Mouse (Mus musculus): ENCODE data around the gene Wdr63. TPM values are rescaled to one million over a fixed set of nuclear protein-coding genes. Genes with fewer than 3 reads are reported as not detected.

The Wdr63 gene
- total and polyA plus RNA-seq, 2 experiments from 2014 or later, result 1.1 to 1.3 TPM

- Histone ChIP-seq H3K27me3 (ENCODE audit: insufficient read depth, low read length) (no peaks in the 10 kb centered on the region), H3K4me3 (ENCODE audit: low read depth, low read length) (no peak overlapping the region), H3K9me3 (ENCODE audit: low read length) (no peaks in the 10 kb centered on the region), H3K27ac (ENCODE audit: low read depth, low read length) (no peak overlapping the region), H3K4me2 (ENCODE audit: low read depth, low read length, poor library complexity, severe bottlenecking) (no peak overlapping the region), H3K4me1 (ENCODE audit: insufficient read depth, low read length) (peaks cover 7% of the 10 kb centered on the region; the same call in 1 of the 2 replicates), H3K36me3 (ENCODE audit: insufficient read depth, low read length) (no peaks in the 10 kb centered on the region), H3K9ac (replicated peaks; ENCODE audit: low read length, poor library complexity, severe bottlenecking) (no peak overlapping the region)
- DNase-seq (ENCODE audit: low spot score), result no peak
- WGBS, result 93% methylated on average over 5 of the region's 5 CpGs
- no peak for TF ChIP-seq CTCF (IDR thresholded peaks at IDR 0.05)
- no peak for ATAC-seq (ENCODE audit: low FRiP score)
Observed at GRCm38 (mm10) chr3:146032976-146033375, 75.0 kb downstream of the Wdr63 start.

- H3K4me3 ChIP-seq (ENCODE audit: low read depth, low read length), result no peak overlapping the region
- DNase-seq (ENCODE audit: low spot score) (no peak), ATAC-seq (ENCODE audit: low FRiP score) (0 out of 2 replicates have a peak, but pooled peaks have one; percentile 38)
- H3K27ac ChIP-seq (ENCODE audit: low read depth, low read length), result peak overlapping the region; percentile 43; the same call in 1 of the 2 replicates
- H3K27me3 ChIP-seq (ENCODE audit: insufficient read depth, low read length), result no peaks in the 10 kb centered on the region
- H3K9ac ChIP-seq (replicated peaks; ENCODE audit: low read length, poor library complexity, severe bottlenecking), result no peak overlapping the region
- WGBS, result 22% methylated on average over 5 of the region's 5 CpGs
- no peaks in the 10 kb centered on the region for H3K36me3 ChIP-seq (ENCODE audit: insufficient read depth, low read length)
- peaks cover 7% of the 10 kb centered on the region; the same call in 1 of the 2 replicates for H3K4me1 ChIP-seq (ENCODE audit: insufficient read depth, low read length)
- no peak for TF ChIP-seq CTCF (IDR thresholded peaks at IDR 0.05)
- H3K4me2 ChIP-seq (ENCODE audit: low read depth, low read length, poor library complexity, severe bottlenecking), result no peak overlapping the region
- H3K9me3 ChIP-seq (ENCODE audit: low read length), result no peaks in the 10 kb centered on the region
Observed at GRCm38 (mm10) chr3:146030255-146030836, 77.6 kb downstream of the Wdr63 start.

GRCm38 (mm10) chr3:146029234-146029633 lies 78.7 kb downstream of the Wdr63 start:
- DNase-seq (ENCODE audit: low spot score), result no peak
- no peak overlapping the region for H3K9ac ChIP-seq (replicated peaks; ENCODE audit: low read length, poor library complexity, severe bottlenecking)
- no peak overlapping the region for H3K27ac ChIP-seq (ENCODE audit: low read depth, low read length)
- H3K4me2 ChIP-seq (ENCODE audit: low read depth, low read length, poor library complexity, severe bottlenecking), result no peak overlapping the region
- ATAC-seq (ENCODE audit: low FRiP score), result no peak
- no peaks in the 10 kb centered on the region for H3K9me3 ChIP-seq (ENCODE audit: low read length)
- no peaks in the 10 kb centered on the region for H3K27me3 ChIP-seq (ENCODE audit: insufficient read depth, low read length)
- H3K4me3 ChIP-seq (ENCODE audit: low read depth, low read length), result no peak overlapping the region
- WGBS, result 80% methylated on average over 3 of the region's 3 CpGs
- no peaks in the 10 kb centered on the region for H3K36me3 ChIP-seq (ENCODE audit: insufficient read depth, low read length)
- peaks cover 7% of the 10 kb centered on the region; the same call in 1 of the 2 replicates for H3K4me1 ChIP-seq (ENCODE audit: insufficient read depth, low read length)
- TF ChIP-seq CTCF (IDR thresholded peaks at IDR 0.05), result no peak

GRCm38 (mm10) chr3:146028406-146028805 lies 79.5 kb downstream of the Wdr63 start:
- Histone ChIP-seq H3K9ac (replicated peaks; ENCODE audit: low read length, poor library complexity, severe bottlenecking) (no peak overlapping the region), H3K4me3 (ENCODE audit: low read depth, low read length) (no peak overlapping the region), H3K36me3 (ENCODE audit: insufficient read depth, low read length) (no peaks in the 10 kb centered on the region), H3K27ac (ENCODE audit: low read depth, low read length) (no peak overlapping the region), H3K27me3 (ENCODE audit: insufficient read depth, low read length) (no peaks in the 10 kb centered on the region), H3K4me2 (ENCODE audit: low read depth, low read length, poor library complexity, severe bottlenecking) (no peak overlapping the region), H3K4me1 (ENCODE audit: insufficient read depth, low read length) (peaks cover 7% of the 10 kb centered on the region; the same call in 1 of the 2 replicates), H3K9me3 (ENCODE audit: low read length) (no peaks in the 10 kb centered on the region)
- TF ChIP-seq CTCF (IDR thresholded peaks at IDR 0.05), result no peak
- DNase-seq (ENCODE audit: low spot score) (no peak), ATAC-seq (ENCODE audit: low FRiP score) (no peak)
- WGBS, result 72% methylated on average over 2 of the region's 2 CpGs

GRCm38 (mm10) chr3:146027116-146027515 lies 80.8 kb downstream of the Wdr63 start:
- H3K9me3 ChIP-seq (ENCODE audit: low read length), result no peaks in the 10 kb centered on the region
- DNase-seq (ENCODE audit: low spot score), result no peak
- peaks cover 7% of the 10 kb centered on the region; the same call in 1 of the 2 replicates for H3K4me1 ChIP-seq (ENCODE audit: insufficient read depth, low read length)
- H3K36me3 ChIP-seq (ENCODE audit: insufficient read depth, low read length), result no peaks in the 10 kb centered on the region
- no peaks in the 10 kb centered on the region for H3K27me3 ChIP-seq (ENCODE audit: insufficient read depth, low read length)
- H3K4me3 ChIP-seq (ENCODE audit: low read depth, low read length), result no peak overlapping the region
- 47% methylated on average over 6 of the region's 6 CpGs for WGBS
- ATAC-seq (ENCODE audit: low FRiP score), result no peak
- H3K9ac ChIP-seq (replicated peaks; ENCODE audit: low read length, poor library complexity, severe bottlenecking), result no peak overlapping the region
- H3K4me2 ChIP-seq (ENCODE audit: low read depth, low read length, poor library complexity, severe bottlenecking), result no peak overlapping the region
- TF ChIP-seq CTCF (IDR thresholded peaks at IDR 0.05), result no peak
- H3K27ac ChIP-seq (ENCODE audit: low read depth, low read length), result no peak overlapping the region

- no peak overlapping the region for H3K4me3 ChIP-seq (ENCODE audit: low read depth, low read length)
- no peak for TF ChIP-seq CTCF (IDR thresholded peaks at IDR 0.05)
- H3K9ac ChIP-seq (replicated peaks; ENCODE audit: low read length, poor library complexity, severe bottlenecking), result no peak overlapping the region
- no peak overlapping the region for H3K4me2 ChIP-seq (ENCODE audit: low read depth, low read length, poor library complexity, severe bottlenecking)
- WGBS, result 95% methylated on average over 6 of the region's 6 CpGs
- no peaks in the 10 kb centered on the region for H3K27me3 ChIP-seq (ENCODE audit: insufficient read depth, low read length)
- no peaks in the 10 kb centered on the region for H3K36me3 ChIP-seq (ENCODE audit: insufficient read depth, low read length)
- no peak for ATAC-seq (ENCODE audit: low FRiP score)
- H3K27ac ChIP-seq (ENCODE audit: low read depth, low read length), result no peak overlapping the region
- DNase-seq (ENCODE audit: low spot score), result no peak
- H3K4me1 ChIP-seq (ENCODE audit: insufficient read depth, low read length), result peaks cover 6% of the 10 kb centered on the region; the same call in 1 of the 2 replicates
- H3K9me3 ChIP-seq (ENCODE audit: low read length), result no peaks in the 10 kb centered on the region
Observed at GRCm38 (mm10) chr3:146025499-146025898, 82.4 kb downstream of the Wdr63 start.

All from midbrain, postnatal 0 days (tissue).